Mouse (Mus musculus) midbrain, embryonic 14.5 days (tissue): ENCODE results near the gene Akap14. TPM values are rescaled to one million over a fixed set of nuclear protein-coding genes. Genes with fewer than 3 reads are reported as not detected.
"Not testable (repeated sequence)": the region's sequence is repeated elsewhere in the genome, so short reads cannot be mapped to it uniquely, and the experiment has no call there.

ENCODE experiments used
- ATAC-seq: fragments of 200-750 bp; cut with Nextera tagmentation; 2 replicates; pipeline ENCODE4 v1.8.0; 2017; ENCODE audit warnings: moderate number of reproducible peaks, moderate library complexity; ENCODE audit not compliant: low FRiP score, low TSS enrichment
- DNase-seq: peaks from one replicate; pipeline ENCODE4 v3.0.0-alpha.2; 2015
- H3K27ac ChIP-seq: fragments of 300-500 bp; sonication (generic); replicated peaks from 2 replicates; pipeline ENCODE4 v1.5.1; 2014; ENCODE audit warnings: mild to moderate bottlenecking, low read depth, low read length, moderate library complexity
- H3K27me3 ChIP-seq: fragments of 300-500 bp; sonication (generic); 2 replicates; pipeline ENCODE4 v1.6.1; 2014; ENCODE audit warnings: low read length, control low read depth, mixed read lengths; ENCODE audit not compliant: control insufficient read depth, insufficient read depth
- H3K36me3 ChIP-seq: fragments of 300-500 bp; sonication (generic); 2 replicates; pipeline ENCODE4 v1.6.1; 2014; ENCODE audit warnings: low read length, control low read depth; ENCODE audit not compliant: control insufficient read depth, insufficient read depth
- H3K4me1 ChIP-seq: fragments of 300-500 bp; sonication (generic); 2 replicates; pipeline ENCODE4 v1.6.1; 2014; ENCODE audit warnings: mild to moderate bottlenecking, antibody characterized with exemption, low read length, control low read depth; ENCODE audit not compliant: control insufficient read depth, insufficient read depth
- H3K4me2 ChIP-seq: fragments of 300-500 bp; sonication (generic); 2 replicates; pipeline ENCODE4 v1.6.1; 2014; ENCODE audit warnings: mild to moderate bottlenecking, low read length, moderate library complexity
- H3K4me3 ChIP-seq: fragments of 300-500 bp; sonication (generic); replicated peaks from 2 replicates; pipeline ENCODE4 v1.5.1; 2014; ENCODE audit warnings: low read depth, low read length
- H3K9ac ChIP-seq: fragments of 300-500 bp; sonication (generic); replicated peaks from 2 replicates; pipeline ENCODE4 v1.6.1; 2014; ENCODE audit warnings: mild to moderate bottlenecking, low read length, moderate library complexity
- H3K9me3 ChIP-seq: fragments of 300-500 bp; sonication (generic); 2 replicates; pipeline ENCODE4 v1.6.1; 2016; ENCODE audit warnings: low read length, control low read depth, mixed read lengths; ENCODE audit not compliant: control insufficient read depth
- WGBS: fragments of 180-500 bp; shearing (Covaris S2); extraction: QIAGEN DNeasy Blood & Tissue Kit; methylation state at CpG from one replicate; pipeline ENCODE4 v1.1.7; 2014; 5-methylcytosine and 5-hydroxymethylcytosine counted together
- polyA plus RNA-seq: library from polyadenylated mRNA; unstranded; fragments of >200 nt; fragmentation: Nextera tagmentation; extraction: Ambion mirVana; gene quantifications from 2 replicates; pipeline ENCODE4 v1.2.1, GENCODE M21; 2014

Gene Akap14
- polyA plus RNA-seq, 1 experiment from 2014 or later = 0.22 TPM

DNA sequence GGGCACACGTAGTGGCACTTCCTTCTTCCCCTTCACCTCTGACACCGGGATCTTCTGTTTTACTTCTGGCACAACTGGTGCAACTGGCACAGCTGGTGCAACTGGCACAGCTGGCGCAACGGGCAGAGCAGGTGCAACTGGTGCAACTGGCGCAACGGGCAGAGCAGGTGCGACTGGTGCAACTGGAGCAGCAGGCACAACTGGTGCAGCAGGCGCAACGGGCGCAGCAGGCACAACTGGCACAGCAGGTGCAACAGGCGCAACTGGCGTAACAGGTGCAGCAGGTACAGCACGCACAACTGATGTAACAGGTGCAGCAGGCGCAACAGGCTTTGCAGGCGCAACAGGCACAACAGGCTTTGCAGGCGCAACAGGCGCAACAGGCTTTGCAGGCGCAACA is 5.5 kb downstream of the Akap14 start:
- Histone ChIP-seq H3K27me3 (no peaks in the 10 kb centered on the region), H3K4me2 (no peak overlapping the region), H3K4me1 (no peaks in the 10 kb centered on the region), H3K9me3 (no peaks in the 10 kb centered on the region), H3K4me3 (no peak overlapping the region), H3K9ac (no peak overlapping the region), H3K27ac (no peak overlapping the region), H3K36me3 (no peaks in the 10 kb centered on the region)
- DNase-seq (no peak), ATAC-seq (no peak)
- WGBS = 69% methylated on average over 18 of the region's 18 CpGs

DNA sequence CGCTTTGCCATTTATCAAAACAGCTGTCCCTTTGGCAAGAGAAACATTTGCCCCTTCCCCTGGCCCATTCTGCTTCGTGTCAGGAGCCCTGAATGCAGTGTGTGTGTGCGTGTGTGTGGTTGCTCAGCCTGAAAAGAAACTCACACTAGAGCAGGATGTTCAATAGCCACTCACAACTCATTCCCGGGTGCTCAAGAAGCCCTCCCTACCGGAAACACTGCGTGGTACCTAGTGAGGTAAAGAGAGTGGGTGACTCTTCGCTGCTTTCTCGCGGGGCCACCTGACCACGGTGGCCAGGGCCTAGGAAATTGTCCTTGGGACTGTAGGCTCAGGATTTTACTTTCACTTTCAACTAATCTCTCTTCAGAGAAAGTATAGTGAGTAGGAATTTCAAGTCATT is 7.5 kb downstream of the Akap14 start:
- H3K4me3 ChIP-seq = no peak overlapping the region
- no peaks in the 10 kb centered on the region for H3K4me1 ChIP-seq
- no peak for ATAC-seq

DNA sequence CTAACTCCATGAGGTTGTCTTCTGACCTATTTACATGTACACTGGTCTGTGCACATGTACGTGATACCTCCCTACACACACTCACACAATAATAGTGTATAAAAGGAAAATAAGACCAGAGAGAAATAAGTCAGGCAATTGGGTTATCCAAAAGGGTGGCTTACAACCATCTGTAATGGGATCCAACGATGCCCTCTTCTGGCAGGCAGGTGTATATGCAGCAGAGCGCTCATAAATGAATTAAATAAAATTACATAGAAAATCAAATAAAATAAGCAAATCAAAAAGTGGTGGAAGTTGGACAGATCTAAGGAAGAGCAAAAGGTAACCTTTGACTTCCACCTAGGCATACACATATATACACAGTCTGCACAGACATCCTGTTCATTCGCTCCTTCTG is 10.8 kb downstream of the Akap14 start:
- Histone ChIP-seq H3K36me3 (peaks cover 3% of the 10 kb centered on the region; the same call in 1 of the 2 replicates), H3K4me1 (no peaks in the 10 kb centered on the region), H3K27ac (no peak overlapping the region), H3K9me3 (no peaks in the 10 kb centered on the region), H3K4me2 (no peak overlapping the region), H3K4me3 (no peak overlapping the region), H3K9ac (no peak overlapping the region), H3K27me3 (no peaks in the 10 kb centered on the region)
- 58% methylated on average over 4 of the region's 4 CpGs for WGBS
- DNase-seq (peak; percentile 13), ATAC-seq (no peak)

More for the DNA sequence above, 7.5 kb downstream of the Akap14 start:
- Histone ChIP-seq H3K27me3 (no peaks in the 10 kb centered on the region), H3K9ac (no peak overlapping the region), H3K4me2 (no peak overlapping the region), H3K9me3 (no peaks in the 10 kb centered on the region), H3K36me3 (no peaks in the 10 kb centered on the region), H3K27ac (no peak overlapping the region)
- DNase-seq = no peak
- 77% methylated on average over 10 of the region's 10 CpGs for WGBS

DNA sequence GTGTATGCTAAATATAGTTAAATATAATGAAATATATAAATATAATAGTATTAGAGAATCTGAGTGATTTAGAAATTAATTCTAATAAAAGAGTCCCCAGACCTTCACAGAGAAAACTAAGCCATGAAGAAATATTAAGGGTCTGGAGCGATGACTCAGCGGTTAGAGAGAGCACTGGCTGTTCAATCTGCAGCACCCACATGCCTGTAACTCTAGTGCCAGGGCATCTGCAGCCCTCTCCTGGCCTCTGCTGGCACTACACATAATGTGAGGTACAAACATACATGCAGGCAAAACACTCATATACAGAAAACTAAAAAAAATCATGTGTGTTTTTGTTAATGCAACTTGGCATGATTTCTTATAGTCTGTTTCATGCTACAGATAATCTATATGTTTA is 23.7 kb downstream of the Akap14 start:
- H3K4me2 ChIP-seq = no peak overlapping the region
- H3K4me1 ChIP-seq = no peaks in the 10 kb centered on the region
- peaks cover 24% of the 10 kb centered on the region for H3K36me3 ChIP-seq
- DNase-seq (peak; percentile 38), ATAC-seq (no peak)
- no peaks in the 10 kb centered on the region for H3K9me3 ChIP-seq
- no peak overlapping the region for H3K9ac ChIP-seq
- H3K27me3 ChIP-seq = no peaks in the 10 kb centered on the region
- WGBS = 86% methylated on average over 2 of the region's 2 CpGs
- no peak overlapping the region for H3K4me3 ChIP-seq
- no peak overlapping the region for H3K27ac ChIP-seq

DNA sequence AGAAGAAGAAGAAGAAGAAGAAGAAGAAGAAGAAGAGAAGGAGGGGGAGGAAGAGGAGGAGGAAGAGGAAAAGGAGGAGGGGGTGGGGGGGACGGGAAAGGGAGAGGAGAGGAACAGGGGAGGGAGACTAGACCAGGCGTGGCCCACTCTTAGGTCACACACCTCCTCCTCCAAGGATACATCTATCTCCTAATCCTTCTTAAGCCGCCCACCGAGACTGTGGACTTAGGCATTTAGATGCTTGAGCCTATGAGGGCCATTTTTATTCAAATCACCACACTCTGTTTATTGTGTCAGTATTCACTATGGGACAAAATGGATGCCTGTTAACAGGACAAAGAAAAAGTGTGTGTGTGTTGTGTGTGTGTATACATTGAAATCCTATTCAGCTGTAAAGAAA is 24.1 kb downstream of the Akap14 start:
- ATAC-seq, H3K4me1 ChIP-seq, H3K4me2 ChIP-seq, H3K27ac ChIP-seq, H3K9ac ChIP-seq, H3K27me3 ChIP-seq, DNase-seq, H3K4me3 ChIP-seq, H3K9me3 ChIP-seq: not testable (repeated sequence)
- WGBS = 55% methylated on average over 2 of the region's 4 CpGs
- peaks cover 24% of the 10 kb centered on the region for H3K36me3 ChIP-seq

DNA sequence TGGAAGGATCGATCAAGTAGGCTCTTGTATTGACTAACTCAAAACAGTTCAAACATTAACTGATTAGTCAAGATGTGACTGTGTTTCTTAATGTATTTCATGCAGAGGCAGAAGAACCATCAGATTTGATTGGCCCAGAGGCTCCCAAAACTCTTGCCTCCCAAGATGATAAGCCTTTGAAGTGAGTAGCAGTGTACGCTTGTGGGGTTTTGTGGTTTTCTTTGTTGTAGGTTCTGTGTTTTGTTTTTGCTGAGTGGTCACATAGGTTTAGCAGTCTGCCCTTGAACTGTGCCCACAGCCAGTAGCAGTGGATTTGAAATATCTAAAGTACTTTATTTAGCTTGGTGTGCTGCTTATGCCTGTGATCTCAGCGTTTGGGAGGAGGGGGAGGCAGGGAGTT is 26.9 kb downstream of the Akap14 start:
- H3K27me3 ChIP-seq = no peaks in the 10 kb centered on the region
- no peak overlapping the region for H3K4me2 ChIP-seq
- ATAC-seq (no peak), DNase-seq (no peak)
- no peaks in the 10 kb centered on the region for H3K9me3 ChIP-seq
- H3K4me1 ChIP-seq = no peaks in the 10 kb centered on the region
- no peak overlapping the region for H3K27ac ChIP-seq
- H3K9ac ChIP-seq = no peak overlapping the region
- H3K4me3 ChIP-seq = no peak overlapping the region
- WGBS = 86% methylated on average over 3 of the region's 3 CpGs
- peaks cover 20% of the 10 kb centered on the region for H3K36me3 ChIP-seq

DNA sequence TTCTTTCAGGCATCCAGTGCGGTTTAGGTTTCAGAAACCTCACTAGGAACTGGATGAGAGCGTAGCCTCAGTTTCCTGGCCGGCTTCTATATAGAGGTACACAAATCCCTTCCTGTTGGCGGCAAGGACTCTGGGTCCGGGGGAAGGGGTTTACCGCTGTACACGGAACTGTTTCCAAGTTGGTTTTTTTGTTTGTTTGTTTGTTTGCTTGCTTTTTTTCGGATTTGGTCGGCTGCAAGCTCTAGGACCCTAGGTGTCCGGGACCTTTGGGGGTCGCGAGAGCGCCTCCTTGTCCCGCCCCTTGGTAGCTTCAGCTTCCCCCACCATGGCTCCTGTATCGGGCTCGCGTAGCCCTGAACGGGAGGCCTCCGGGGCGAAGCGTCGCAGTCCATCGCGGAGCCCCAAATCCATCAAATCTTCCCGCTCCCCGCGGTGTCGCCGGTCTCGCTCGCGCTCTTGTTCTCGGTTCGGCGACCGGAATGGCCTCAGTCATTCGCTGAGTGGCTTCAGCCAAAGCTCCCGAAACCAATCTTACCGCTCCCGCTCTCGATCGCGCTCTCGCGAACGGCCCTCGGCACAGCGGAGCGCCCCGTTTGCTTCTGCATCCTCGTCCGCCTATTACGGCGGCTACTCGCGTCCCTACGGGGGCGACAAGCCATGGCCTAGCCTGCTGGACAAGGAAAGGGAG is 41.8 kb downstream of the Akap14 start, which contains the start of gene Nkap:
Gene Nkap, plus strand, starts transcription at position 125 of the 688 bp plus-strand sequence.
- peak within 1 kb of the TSS; percentile 67 for H3K27ac ChIP-seq
- 14% methylated on average over 58 of the region's 58 CpGs for WGBS
- H3K4me3 ChIP-seq = peak within 1 kb of the TSS; percentile 57
- peak within 1 kb of the TSS; percentile 55 for H3K4me2 ChIP-seq
- no peaks in the 10 kb centered on the region for H3K36me3 ChIP-seq
- peak; percentile 86 for DNase-seq
- H3K9me3 ChIP-seq = no peaks in the 10 kb centered on the region
- H3K27me3 ChIP-seq = no peaks in the 10 kb centered on the region
- peaks cover 8% of the 10 kb centered on the region; the same call in 1 of the 2 replicates for H3K4me1 ChIP-seq
- peak; percentile 87 for ATAC-seq
- peak within 1 kb of the TSS; percentile 68 for H3K9ac ChIP-seq

DNA sequence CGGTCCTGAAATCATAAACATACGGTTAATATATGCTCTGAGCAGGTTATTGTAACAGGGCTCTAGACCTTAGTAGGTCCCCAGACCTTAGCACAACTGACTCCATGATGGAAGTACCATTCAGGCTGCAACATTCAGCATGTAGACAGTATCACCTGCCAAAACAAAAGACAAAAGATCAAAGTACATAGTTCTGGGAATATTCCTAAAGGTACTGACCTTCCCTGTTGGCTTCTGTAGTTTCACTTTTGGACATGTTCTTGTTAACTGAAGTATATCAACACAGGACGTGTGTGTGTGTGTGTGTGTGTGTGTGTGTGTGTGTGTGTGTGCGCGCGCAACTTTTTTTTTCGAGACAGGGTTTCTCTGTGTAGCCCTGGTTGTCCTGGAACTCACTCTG is 43.1 kb downstream of the Akap14 start:
- Histone ChIP-seq H3K4me2 (no peak overlapping the region), H3K27ac (no peak overlapping the region), H3K9me3 (no peaks in the 10 kb centered on the region), H3K4me1 (peaks cover 8% of the 10 kb centered on the region; the same call in 1 of the 2 replicates), H3K4me3 (no peak overlapping the region), H3K9ac (no peak overlapping the region), H3K27me3 (no peaks in the 10 kb centered on the region), H3K36me3 (no peaks in the 10 kb centered on the region)
- WGBS = 91% methylated on average over 7 of the region's 7 CpGs
- ATAC-seq (no peak), DNase-seq (no peak)

DNA sequence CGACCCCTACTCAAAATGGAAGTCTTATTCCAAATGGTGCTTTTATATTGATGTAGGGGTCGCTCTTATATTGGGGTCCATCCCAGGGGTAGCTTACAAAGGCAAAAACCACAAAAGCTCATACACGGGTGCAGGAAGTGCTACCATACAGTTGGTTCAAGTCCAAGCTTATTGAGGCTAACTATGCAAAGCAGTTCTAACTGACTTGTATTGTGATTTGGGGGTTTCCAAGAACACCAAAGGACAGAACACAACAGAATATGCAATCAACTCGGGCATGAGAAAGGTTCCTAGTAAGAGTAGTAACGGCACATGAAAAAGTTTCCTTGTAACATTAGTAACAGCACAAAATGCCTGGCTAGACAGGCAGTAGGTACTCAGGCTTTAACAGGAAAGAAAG is 48.4 kb downstream of the Akap14 start:
- Histone ChIP-seq H3K27ac (no peak overlapping the region), H3K4me1 (no peaks in the 10 kb centered on the region), H3K27me3 (no peaks in the 10 kb centered on the region), H3K4me3 (no peak overlapping the region), H3K4me2 (no peak overlapping the region), H3K36me3 (no peaks in the 10 kb centered on the region), H3K9me3 (no peaks in the 10 kb centered on the region), H3K9ac (no peak overlapping the region)
- ATAC-seq (no peak), DNase-seq (no peak)
- WGBS = 72% methylated on average over 5 of the region's 5 CpGs
